Mouse (Mus musculus): ENCODE data around the gene Rpn2.
A peak's percentile ranks its signal among the peaks of the same experiment; 100 is the strongest.

The Rpn2 gene

DNA sequence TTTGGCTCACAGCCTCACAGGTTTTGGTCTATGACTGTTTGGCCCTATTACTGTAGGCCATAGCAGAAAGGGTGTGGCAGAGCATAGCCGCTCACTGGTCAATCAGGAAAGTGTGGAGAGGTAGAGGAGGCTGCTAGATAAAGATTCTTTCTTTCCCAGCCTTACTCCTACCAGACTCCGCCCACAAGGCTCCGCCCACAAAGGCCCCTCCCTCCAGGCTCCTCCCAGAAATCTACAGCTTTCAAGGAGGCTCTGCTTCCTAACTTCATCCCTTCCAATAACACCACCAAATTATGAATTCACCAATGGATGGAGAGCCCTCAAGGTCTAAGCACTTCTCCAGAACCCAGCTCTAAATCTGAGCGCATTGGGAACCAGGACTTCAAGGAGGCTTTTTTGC is 74.4 kb downstream of the Rpn2 start:
- DNase-seq: no peak

DNA sequence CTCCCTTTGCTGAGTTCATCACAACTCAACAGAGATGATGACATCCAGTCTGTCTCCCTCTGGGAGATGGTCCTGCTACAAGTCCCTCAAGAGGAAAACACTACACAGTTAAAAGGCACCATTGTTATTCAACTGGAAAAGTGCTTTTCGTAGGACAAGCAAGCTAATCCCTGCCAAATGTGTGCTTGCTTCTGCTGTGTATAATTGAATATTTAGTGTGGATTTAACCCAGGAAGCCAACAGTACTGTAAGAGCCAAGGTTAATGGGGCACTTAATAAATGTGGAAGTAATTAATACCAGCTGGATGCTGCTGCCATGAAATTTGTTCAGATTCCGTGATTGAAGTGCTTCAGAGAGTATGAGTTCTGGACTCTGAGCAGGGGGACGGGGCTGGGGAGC is 75.3 kb downstream of the Rpn2 start:
- DNase-seq: no peak

DNA sequence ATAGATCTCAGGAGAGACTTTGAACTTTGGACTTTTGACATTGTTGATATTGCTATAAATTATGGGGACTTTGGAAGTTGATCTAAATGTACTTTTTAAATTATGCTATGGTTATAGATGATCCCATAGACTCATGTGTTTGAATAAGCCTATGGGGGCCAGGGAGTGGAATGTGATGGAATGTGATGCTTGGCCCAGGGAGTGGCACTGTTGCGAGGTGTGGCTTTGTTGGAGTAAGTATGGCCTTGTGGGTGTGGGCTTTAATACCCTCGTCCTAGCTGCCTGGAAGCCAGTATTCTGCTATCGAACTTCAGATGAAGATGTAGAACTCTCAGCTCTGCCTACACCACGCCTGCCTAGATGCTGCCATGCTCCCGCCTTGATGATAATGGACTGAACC is 81.2 kb downstream of the Rpn2 start:
- no peak for DNase-seq

DNA sequence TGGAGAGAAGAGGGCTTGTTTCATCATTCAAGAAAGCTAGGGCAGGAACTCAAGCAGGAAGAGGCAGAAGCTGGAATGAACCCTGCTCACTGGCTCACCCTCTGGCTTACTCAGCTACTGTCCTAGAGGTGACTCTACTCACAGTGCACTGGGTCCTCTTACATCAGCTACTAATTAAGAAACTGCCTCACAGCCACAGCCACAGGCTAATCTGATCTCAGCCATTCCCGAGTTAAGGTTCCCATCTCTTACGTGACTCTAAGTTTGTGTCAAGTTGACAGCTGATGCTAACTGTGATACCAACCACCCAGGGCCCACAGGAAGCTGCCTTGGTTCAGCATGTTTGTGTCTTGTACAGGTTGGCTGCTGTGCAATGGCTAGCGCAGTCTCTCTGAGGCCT is 84.2 kb downstream of the Rpn2 start:
- DNase-seq: no peak

DNA sequence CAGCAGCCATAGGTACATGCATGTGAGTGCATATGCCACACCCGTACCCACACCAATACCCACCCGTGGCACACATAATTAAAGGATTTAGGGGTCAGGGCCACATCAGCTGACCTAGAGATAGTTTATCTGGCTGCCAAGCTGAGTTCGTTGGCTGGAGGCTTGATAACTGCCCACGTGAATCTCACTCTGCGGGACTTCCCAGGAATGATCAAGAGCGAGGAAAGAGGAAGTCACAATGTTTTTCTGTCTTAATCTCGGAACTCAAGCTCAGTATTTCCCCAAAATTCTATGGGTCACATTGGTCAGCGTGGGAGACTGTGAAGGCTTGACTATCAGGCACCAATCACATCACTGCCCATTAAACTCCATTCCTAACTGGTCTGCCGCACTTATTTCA is 87.9 kb downstream of the Rpn2 start:
- no peak for DNase-seq

DNA sequence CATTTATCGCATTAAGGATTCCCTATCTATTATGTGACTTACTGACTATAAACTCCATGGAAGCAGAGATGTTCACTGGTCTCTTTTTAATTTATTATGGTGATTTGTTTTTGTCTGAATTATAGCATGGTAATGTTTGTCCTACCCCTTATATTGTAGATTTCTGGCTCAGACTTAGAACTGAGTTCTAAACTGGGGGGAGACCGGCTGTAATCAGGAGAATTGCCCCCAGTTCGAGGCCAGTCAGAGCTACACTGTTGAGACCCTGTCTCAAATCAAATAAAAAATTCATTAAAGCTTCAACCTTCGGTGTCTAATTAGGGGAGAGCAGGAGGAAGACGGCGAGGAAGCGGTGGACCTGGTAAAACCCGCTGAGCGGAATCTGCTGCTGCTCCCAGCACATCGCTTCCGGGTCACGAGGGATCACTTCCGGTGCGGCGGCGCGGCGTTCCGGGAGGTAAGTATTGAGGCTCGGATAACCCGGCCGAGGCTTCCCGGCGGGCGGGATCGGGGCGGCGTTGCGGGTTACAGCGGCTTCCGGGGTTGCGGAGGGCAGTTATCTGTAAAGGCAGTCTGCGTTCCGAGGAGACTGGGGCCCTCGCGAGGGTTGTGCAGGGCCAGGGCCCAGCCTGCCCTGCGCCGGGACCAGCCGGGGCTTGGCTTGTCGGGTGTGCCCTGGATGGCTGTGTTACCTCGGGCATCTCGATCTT is 88.5 kb downstream of the Rpn2 start, which contains the start of gene Manbal:
Gene Manbal (plus strand): TSS at position 411 of the 710 bp plus-strand sequence.
- peak; percentile 96 to 97 for DNase-seq

DNA sequence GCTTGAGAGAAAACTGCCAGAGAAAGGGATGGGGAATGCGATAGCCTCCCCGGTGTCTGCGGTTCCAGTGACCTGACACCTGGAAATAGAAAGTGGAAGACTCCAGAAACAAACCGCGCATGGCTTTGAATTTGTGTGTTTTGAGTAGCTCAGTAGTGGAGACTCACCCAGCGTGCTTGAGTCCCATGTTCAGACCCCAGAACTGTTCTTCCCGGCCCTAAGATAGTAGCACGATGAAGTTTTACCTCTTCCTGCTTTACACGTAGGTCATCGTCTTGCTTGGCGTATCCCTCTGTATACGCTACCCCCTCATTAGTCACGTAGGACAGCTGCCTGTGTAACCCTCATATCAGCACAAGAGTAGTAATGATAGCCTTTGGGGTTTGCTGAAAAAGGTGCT is 89.2 kb downstream of the Rpn2 start:
- no peak for DNase-seq

DNA sequence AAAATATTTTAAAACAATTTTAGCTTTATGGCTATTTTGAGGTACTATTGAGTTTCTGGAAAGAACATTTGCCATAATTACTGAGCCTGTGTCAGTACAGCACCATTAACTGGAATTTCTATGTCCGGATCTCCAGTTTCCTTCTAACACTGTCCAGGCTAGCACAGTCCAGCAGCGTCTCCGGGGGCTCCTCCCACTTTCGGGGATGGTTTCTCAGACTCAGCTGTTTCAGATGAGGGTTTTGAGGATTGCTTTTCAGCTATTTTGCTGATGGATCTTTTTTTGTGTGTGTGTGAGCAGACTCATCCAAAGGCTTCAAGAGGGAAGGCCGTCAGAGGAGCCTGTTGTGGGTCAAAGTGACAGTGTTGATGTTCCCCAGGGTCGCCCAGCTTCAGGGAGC is 92.9 kb downstream of the Rpn2 start:
- no peak for DNase-seq

DNA sequence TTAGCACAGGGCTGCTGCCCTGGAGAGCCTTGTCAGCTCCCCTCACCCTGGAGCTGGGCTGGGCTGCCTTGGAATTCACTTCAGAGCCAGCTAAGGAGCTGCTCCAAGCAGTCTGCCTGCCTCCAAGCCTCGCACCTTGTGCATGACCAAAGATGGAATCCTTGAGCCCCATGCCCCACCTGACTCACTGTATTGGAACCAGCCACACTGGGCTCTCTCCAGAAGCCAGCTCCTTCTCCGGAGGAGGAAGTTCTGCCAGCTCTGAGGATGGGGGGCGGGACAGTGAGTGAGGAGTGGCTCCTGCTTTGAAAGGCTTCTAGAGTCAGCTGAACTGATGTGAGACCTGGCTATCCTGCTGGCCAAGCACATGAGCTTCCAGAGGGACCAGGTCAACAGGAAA is 94.9 kb downstream of the Rpn2 start:
- DNase-seq: no peak

DNA sequence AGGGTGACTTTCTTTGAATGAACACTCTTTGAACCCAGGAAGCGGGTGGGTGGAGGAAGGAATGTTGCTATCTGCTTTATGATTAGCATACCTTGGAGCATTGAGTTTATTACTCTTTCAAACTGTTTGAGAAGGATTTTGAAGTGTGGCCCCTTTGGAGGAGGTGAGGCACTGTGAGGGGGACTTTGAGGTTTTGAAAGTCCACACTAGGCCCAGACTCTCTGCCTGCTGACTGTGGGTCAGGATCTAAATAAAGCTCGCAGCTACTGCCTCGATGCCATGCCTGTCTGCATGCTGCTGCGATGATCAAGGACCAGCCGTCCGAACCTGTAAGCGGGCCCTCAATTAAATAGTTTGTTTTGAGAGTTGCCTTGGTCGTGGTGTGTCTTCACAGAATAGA is 96.2 kb downstream of the Rpn2 start:
- DNase-seq: no peak

All from cerebellum, adult 18-20 months (tissue).